Mouse (Mus musculus): ENCODE measurements around the gene Gm14819. TPM values are rescaled to one million over a fixed set of nuclear protein-coding genes. Genes with fewer than 3 reads are reported as not detected.

Gene Gm14819
- not detected for polyA plus RNA-seq (2014; fragmentation: Illumina TruSeq; extraction: RNeasy Lipid Tissue Mini Kit (QIAGEN cat#74804); ENCODE audit: low read depth, low replicate concordance)

GRCm38 (mm10) chrX:35403883-35404282 is at the start of gene Gm14819:
Gm14819 (plus strand) TSS chrX:35404183.

Measured in adipose tissue, adult 10 weeks (tissue).